Mouse (Mus musculus) kidney, postnatal 10 days (tissue): ENCODE data around the gene Tnip1.
"Not testable (repeated sequence)": the region's sequence is repeated elsewhere in the genome, so short reads cannot be mapped to it uniquely, and the experiment has no call there.

Experiments used
- DNase-seq: peaks from one replicate; pipeline ENCODE4 v3.0.0; 2021; ENCODE audit warnings: mixed read lengths

Gene Tnip1

GRCm38 (mm10) chr11:54907259-54907658, 55.5 kb downstream of the Tnip1 start:
- DNase-seq, result no peak

DNA sequence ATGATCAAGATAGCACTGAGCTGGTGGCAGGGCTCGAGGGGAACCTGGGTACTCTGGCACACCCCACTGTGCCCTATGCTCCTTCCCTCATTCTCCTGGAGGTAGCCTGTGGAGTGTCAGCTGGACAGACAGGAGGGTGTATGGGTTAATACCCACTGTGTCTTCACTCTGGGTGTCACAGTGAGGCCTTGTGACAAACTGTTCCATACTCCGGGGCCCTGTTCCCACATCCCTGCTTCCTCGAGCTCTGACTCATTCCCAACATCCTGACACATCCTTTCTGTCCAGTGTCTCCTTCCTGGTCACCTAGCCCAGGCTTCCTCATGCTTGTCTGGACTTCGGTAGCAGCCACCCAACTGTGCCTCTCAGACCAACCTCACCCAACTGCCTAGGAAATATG, 56.3 kb downstream of the Tnip1 start:
- DNase-seq, result no peak

GRCm38 (mm10) chr11:54905931-54906330, 56.8 kb downstream of the Tnip1 start:
- peak; percentile 76 for DNase-seq

- DNase-seq, result no peak
Measured at GRCm38 (mm10) chr11:54905086-54905485, 57.6 kb downstream of the Tnip1 start.

DNA sequence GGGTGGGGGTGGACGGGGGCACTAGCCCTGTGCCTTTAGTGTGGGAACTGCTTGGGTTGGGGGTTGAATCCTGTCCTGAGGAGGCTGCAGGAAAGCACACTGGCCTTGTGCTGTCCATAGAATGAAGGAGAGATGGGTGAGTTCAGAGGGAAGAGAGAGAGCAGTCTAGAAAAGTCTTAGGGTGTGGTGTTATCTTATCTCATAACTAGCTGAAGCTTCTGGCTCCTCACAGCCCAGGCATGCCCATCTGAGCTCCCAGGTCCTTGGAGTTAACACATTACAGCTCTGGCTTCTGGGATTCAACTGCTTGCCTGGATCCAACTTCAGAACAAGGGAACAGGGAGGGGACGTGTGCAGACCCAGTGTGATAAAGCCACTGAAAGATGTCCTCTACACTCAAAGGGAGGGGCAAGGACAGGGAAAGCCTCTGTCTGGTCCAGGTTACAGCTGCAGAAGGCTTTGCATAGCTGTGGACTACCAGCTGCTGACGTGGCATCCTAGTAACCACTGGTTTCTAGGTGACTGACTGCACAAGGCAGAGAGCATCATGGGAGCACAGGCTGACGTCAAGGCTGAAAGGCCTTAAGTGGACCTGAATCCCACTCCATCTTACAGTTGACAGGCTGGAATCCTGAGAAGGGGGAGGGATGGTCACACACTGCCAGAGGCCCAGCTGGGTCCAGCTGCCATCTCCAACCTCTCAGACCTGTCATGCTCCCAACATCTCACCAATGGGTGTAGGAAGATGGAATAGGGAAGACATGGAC, 58.6 kb downstream of the Tnip1 start:
- peak; percentile 79 for DNase-seq

- DNase-seq, result no peak
Measured at GRCm38 (mm10) chr11:54903339-54903738, 59.4 kb downstream of the Tnip1 start.

GRCm38 (mm10) chr11:54902333-54903323, 60.1 kb downstream of the Tnip1 start, which contains the start of gene Gpx3:
Gene Gpx3 (plus strand): TSS chr11:54902453.
- DNase-seq, result peak; percentile 86

DNA sequence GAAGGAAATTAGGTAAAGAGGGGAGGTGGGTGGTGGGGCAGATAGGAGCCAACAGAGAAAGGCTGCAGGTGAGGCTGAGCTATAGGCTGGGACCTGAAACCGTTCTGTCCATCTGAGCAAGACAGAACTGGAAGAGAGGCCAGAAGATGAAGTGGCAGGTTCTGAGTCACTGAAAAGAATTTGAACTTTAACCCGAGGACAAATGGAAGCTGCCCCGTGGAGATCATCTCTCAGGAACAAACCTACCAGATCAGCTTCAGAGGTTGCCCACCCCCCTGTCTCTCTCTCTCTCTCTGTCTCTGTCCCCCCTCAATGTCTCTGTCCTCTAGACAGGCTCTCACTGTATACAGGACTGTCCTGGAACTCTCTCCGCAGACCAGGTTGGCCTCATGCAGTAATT, 63.1 kb downstream of the Tnip1 start:
- no peak for DNase-seq

DNA sequence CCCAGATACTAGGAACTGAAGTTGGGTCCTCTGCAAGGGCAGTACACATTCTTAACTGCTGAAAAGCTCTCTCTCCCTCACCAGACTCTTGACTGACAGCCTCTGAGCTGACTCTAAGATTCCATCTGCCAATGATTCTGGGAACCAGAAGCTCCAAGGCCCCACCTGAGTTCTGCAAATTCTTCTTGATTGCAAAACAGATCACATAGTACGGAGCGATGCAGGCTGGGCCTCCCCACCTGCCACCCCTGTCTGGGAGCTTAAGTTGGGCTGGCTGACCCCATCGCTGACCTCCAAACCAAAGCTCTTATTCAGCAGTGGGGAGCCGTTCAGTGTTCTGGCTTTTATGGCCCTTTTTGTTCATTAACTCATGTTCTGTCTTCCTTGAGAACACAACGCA, 65.2 kb downstream of the Tnip1 start:
- peak; percentile 66 for DNase-seq

- DNase-seq, result not testable (repeated sequence)
Measured at GRCm38 (mm10) chr11:54896646-54897045, 66.1 kb downstream of the Tnip1 start.

DNA sequence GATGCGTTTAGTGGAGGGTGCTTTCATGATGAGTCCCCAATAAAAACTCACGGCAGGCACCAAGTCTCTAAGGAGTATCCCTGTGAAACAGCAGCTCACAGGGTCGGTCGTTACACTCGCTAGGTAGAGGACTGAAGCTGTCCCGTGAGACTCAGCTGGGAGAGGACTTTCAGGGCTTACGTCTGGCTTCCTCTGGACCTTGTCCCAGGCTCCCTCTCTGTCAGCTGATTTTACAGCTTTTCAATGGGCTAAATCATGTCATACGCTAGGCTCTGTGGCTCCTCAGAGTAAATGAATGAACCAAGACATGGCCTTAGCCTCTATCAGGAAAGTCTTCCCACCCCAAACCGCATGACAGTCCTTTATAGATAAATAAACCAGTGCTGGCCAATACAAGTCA, 68.1 kb downstream of the Tnip1 start:
- peak; percentile 55 for DNase-seq

DNA sequence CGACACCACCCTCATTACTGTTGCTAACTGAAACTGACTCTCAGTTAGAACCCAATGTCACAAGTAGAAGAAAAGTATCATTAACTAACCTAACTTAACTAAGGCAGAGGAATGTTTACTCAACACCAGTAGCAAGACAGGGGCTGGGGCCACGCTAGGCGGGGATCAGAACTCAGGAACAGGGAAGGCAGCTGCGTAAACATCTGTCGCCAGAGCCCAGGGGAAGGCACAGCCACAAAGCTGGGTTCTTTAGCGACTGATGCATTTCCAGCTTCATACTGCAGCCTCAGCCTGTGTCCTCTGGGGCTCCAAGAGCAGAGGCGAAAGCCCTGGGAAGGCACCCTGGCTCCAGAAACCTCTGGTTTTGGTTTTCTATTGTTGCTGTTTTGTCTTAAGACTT, 70.6 kb downstream of the Tnip1 start:
- DNase-seq, result no peak

DNA sequence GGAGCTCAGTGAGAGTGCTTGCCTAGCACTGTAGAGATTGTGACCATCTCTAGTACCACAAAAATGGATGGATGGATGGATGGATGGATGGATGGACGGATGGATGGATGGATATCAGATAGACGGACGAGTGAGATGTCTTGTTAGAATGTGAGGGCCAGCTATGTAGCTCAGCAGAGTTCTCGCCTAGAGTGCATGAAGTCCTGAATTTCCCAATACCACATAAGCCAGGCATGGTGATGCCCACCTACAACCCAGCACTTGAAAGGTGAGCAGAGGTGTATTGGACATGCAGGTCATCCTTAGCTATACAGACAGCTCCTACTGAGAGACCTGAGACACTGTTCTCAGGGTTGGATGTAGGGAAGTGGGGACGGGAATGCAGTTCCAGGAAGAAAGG, 71.4 kb downstream of the Tnip1 start:
- no peak for DNase-seq

GRCm38 (mm10) chr11:54887927-54888326, 74.8 kb downstream of the Tnip1 start:
- no peak for DNase-seq

DNA sequence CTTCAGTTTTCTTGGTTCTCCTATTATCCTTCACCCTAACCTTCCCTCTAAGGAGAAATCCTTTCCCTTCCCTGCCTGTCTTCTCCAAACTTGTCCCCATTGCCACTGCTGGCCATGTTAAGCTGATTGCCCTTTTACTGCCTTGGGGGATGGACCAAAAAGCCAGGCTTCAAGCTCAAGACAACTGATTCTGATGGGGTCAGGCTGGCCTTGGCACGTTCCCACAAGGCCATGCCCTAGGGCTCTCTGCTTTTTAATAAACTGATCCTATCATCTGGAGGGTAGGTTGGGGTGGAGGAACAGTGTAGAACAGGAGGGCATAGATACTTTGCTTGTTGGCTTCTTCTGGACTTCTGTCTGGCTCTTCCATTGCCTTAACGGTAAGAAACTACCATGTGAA, 77.3 kb downstream of the Tnip1 start:
- no peak for DNase-seq

GRCm38 (mm10) chr11:54884937-54885336, 77.8 kb downstream of the Tnip1 start:
- peak; percentile 80 for DNase-seq

DNA sequence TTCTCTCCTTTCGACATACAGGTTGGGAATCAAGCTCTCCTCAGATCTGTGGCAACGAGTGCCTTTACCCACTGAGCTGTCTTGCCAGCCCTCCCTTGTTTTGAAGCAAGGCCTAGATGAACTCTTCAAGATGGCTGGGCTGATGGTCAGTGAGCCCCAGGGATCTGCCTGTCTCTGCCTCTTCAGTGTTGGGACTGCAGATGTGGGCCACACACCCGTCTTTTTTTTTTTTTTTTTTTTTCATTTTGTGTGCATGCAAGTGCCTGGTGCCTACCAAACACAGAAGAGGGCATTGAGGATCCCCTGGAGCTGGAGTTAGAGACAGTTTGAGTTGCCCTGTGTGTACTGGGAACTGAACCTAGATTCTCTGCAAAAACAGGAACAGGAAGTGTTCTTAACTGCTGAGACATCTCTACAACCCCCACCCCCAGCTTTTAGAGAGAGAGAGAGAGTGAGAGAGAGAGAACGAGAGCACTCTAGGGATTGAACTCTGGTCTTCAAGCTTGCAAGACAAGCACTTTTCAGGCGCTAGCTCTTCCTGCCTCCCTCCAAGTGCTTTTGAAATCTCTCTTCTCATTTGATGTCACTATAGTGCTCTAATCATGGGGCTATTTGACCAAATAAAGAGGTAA, 78.4 kb downstream of the Tnip1 start:
- DNase-seq, result no peak

DNA sequence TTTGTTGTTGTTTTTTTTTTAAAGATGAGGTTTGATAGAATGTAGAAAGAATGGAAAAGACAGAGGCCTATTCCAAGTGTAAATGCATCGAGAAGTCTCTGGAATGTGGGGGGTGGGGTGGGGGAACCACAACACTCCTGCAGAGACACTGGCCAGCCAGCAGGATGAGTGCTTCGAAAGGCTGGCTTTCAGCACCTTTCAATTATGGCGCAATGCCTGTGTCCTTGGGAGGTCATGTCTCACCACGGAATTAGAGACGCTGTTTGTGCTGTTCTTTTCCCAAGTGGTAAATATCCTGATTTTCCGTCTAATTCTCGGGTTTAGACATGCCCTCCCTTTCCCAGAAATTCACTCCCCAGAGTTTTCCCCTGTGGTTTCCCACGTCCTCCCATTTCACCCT, 80.0 kb downstream of the Tnip1 start:
- peak; percentile 72 for DNase-seq

DNA sequence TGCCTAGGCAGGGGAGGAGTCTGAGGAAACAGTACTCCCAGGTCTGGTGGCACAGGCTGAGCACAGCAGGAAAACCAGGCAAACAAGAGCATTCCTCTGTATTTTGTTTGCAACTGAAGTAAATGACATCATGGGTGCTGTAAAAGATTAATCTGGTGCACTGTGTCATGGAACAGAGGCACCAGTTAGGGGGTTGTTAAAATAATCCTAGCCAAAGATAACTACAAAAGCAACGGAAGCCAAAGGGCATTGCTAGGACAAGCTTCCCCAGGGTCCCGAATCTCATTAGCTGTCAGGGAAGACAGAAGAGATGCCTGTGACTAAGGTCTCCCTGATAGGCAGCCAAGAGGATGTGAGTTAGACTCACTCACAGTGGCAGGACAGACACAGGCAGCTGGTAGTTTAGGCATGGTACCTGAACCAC, 81.7 kb downstream of the Tnip1 start:
- DNase-seq, result peak; percentile 52

DNA sequence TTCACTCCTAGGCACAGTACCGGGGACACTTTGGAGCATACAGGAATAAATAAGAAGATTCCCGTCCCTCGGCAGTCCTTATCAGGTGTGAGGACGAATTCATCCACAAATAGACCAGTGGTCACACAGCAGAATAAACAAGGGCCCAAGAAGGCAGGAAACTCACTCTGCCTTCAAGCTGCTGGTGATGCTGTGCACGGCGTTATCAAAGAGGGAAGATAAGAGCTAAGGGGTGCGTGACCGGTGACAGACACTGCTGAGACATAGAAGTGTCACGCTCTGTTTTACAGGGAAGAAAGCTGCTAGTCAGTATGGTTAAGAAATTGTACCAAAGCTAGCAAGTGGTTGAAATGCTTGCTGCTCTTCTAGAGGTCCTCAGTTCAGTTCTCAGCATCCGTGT, 82.8 kb downstream of the Tnip1 start:
- no peak for DNase-seq

DNA sequence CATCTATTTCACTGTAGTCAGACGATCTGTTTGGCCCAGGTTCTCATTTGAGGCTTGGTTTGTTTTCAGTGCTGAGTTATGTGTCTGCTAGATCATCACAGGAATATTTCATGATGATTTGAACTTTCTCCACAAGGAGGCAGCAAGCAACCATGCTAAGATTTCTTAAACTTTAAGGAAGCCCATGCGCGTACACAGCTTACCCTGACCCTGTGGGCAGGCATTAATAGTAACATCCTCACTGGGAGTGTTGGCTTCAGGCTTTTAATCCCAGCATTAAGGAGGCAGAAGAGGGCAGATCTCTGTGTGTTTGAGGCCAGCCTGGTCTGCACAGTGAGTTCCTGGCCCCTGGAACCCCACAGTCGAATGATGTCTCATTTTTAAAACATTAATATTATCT, 83.3 kb downstream of the Tnip1 start:
- DNase-seq, result peak; percentile 73

GRCm38 (mm10) chr11:54878893-54879292, 83.8 kb downstream of the Tnip1 start:
- DNase-seq, result no peak

GRCm38 (mm10) chr11:54876031-54876430, 86.7 kb downstream of the Tnip1 start:
- DNase-seq, result no peak
